Mouse (Mus musculus) hindbrain, embryonic 14.5 days (tissue): Measurements from ENCODE around the gene C2. TPM values are rescaled to one million over a fixed set of nuclear protein-coding genes. Genes with fewer than 3 reads are reported as not detected.

ENCODE experiments used
- ATAC-seq: fragments of 200-750 bp; cut with Nextera tagmentation; 2 replicates; pipeline ENCODE4 v1.8.0; 2017; ENCODE audit warnings: moderate number of reproducible peaks, mild to moderate bottlenecking, moderate TSS enrichment, moderate library complexity; ENCODE audit not compliant: low FRiP score
- DNase-seq: peaks from one replicate; pipeline ENCODE4 v3.0.0-alpha.2; 2015; ENCODE audit warnings: low spot score
- H3K27ac ChIP-seq: fragments of 300-500 bp; sonication (generic); 2 replicates; pipeline ENCODE4 v1.5.1; 2014; ENCODE audit warnings: mild to moderate bottlenecking, moderate library complexity
- H3K27me3 ChIP-seq: fragments of 300-500 bp; sonication (generic); 2 replicates; pipeline ENCODE4 v1.6.1; 2014; ENCODE audit warnings: mild to moderate bottlenecking, low read length, mixed read lengths; ENCODE audit not compliant: control insufficient read depth, insufficient read depth
- H3K36me3 ChIP-seq: fragments of 300-500 bp; sonication (generic); replicated peaks from 2 replicates; pipeline ENCODE4 v1.6.1; 2014; ENCODE audit not compliant: control insufficient read depth, insufficient read depth
- H3K4me1 ChIP-seq: fragments of 300-500 bp; sonication (generic); replicated peaks from 2 replicates; pipeline ENCODE4 v1.6.1; 2014; ENCODE audit warnings: antibody characterized with exemption, low read length, mixed read lengths; ENCODE audit not compliant: control insufficient read depth, insufficient read depth
- H3K4me2 ChIP-seq: fragments of 300-500 bp; sonication (generic); replicated peaks from 2 replicates; pipeline ENCODE4 v1.6.1; 2014; ENCODE audit warnings: mild to moderate bottlenecking, moderate library complexity
- H3K4me3 ChIP-seq: fragments of 300-500 bp; sonication (generic); replicated peaks from 2 replicates; pipeline ENCODE4 v1.5.1; 2014; ENCODE audit warnings: mild to moderate bottlenecking, low read length
- H3K9ac ChIP-seq: fragments of 300-500 bp; sonication (generic); 2 replicates; pipeline ENCODE4 v1.6.1; 2014
- H3K9me3 ChIP-seq: fragments of 300-500 bp; sonication (generic); 2 replicates; pipeline ENCODE4 v1.6.1; 2016; ENCODE audit warnings: low read length; ENCODE audit not compliant: control insufficient read depth
- WGBS: fragments of 180-500 bp; shearing (Covaris S2); extraction: QIAGEN DNeasy Blood & Tissue Kit; methylation state at CpG from one replicate; pipeline ENCODE4 v1.1.7; 2014; 5-methylcytosine and 5-hydroxymethylcytosine counted together
- polyA plus RNA-seq: library from polyadenylated mRNA; unstranded; fragments of >200 nt; fragmentation: Nextera tagmentation; extraction: Ambion mirVana; gene quantifications from 2 replicates; pipeline ENCODE4 v1.2.1, GENCODE M21; 2014

The C2 gene
- polyA plus RNA-seq, 1 experiment from 2014 or later = 1.8 TPM

DNA sequence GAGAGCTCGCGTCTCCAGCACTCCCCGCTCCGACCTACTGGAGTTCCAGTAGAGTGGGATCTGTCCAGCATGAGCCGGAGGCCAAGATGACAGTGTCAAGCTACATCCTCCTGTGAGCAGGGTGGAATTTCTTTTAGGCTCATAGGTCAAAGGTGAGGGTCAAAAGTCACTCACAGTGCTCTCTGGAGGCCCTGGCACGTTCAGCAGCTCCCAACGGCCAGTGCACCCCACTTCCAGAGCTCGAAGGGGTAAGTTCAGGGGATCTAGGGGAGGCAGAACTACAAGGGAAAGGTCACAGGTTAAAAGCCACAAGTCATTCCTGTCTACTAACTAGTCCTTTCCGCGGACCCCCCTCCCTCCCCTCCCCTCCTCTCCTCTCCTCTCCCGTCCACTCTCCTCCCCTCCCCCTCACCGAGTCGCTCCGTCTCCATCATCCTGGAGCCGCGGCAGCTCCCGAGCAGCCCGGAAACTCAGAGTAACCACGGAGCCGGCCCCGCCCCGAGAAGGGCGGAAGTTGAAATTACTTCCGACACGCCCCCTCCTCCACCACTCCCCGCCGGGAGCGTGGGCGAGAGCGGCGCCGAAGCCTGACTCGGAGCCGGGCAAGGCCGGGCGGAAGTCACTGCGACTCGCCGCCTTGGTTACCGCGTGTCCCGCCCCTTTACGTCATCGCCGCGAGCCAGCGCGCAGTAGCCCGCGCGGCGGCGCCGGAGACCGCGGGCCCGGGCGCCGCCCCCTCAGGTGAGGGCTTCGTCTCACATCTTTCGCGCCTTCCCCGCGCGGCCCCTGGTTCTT is 48.1 kb downstream of the C2 start, which contains the start of the genes Skiv2l and Nelfe:
Skiv2l (minus strand) TSS at position 489 of the 795 bp plus-strand sequence.
Nelfe (plus strand) TSS at position 670 of the 795 bp plus-strand sequence.
- WGBS = under 1% methylated on average over 65 of the region's 65 CpGs
- DNase-seq = peak; percentile 99
- Histone ChIP-seq H3K4me2 (peak within 1 kb of the TSS; percentile 93), H3K27ac (no peak within 1 kb of the TSS), H3K27me3 (no peaks in the 10 kb centered on the region), H3K9me3 (no peaks in the 10 kb centered on the region), H3K4me3 (peak within 1 kb of the TSS; percentile 58), H3K36me3 (peaks cover 62% of the 10 kb centered on the region), H3K4me1 (peaks cover 20% of the 10 kb centered on the region), H3K9ac (peak within 1 kb of the TSS; percentile 77)
- peak; percentile 98 for ATAC-seq

DNA sequence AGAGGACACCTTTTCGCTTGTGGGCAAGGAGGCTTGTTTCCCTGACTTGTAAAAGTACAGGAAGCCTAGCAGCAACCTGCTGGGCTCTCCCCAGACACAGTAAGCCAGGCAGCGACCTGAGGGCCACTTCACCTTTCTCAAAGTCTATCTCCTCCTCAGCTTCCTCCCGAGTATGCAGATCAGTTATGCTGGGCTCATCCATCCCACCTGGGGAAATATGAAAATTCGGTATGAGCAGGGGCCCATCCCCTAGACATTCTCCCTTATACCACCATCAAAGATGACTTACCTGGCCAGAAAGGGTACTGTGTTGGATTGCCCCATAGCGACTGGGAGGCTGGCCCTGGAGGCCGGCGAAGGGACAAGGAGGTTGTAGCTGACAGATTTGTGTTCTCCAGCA is 50.5 kb downstream of the C2 start:
- H3K9me3 ChIP-seq = no peaks in the 10 kb centered on the region
- H3K27me3 ChIP-seq = no peaks in the 10 kb centered on the region
- peaks cover 62% of the 10 kb centered on the region for H3K36me3 ChIP-seq
- DNase-seq (no peak), ATAC-seq (no peak)
- no peak overlapping the region for H3K9ac ChIP-seq
- H3K4me1 ChIP-seq = peaks cover 20% of the 10 kb centered on the region
- H3K4me2 ChIP-seq = no peak overlapping the region
- no peak overlapping the region for H3K27ac ChIP-seq
- 95% methylated on average over 7 of the region's 7 CpGs for WGBS
- H3K4me3 ChIP-seq = no peak overlapping the region

DNA sequence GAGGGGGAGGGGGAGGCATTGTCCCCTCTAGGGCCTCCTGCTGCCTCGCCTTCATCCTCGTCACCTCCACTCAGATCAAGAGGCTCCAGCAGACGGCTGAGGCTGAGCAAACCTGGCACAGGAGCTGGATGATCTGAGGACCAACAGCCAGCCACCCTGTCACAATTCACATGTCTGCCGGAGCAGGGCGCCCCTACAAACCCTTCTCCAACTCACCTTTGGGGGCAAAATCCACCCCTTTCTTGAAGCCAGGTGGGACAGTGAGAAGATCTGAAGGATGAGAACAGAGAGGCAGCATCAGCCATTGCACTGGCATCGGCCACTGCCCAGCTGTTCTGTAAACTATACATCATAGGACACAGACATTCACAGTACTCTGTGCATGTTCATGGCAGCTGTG is 50.9 kb downstream of the C2 start:
- Histone ChIP-seq H3K4me2 (no peak overlapping the region), H3K27ac (no peak overlapping the region), H3K9ac (no peak overlapping the region), H3K36me3 (peaks cover 62% of the 10 kb centered on the region), H3K9me3 (no peaks in the 10 kb centered on the region), H3K4me1 (peaks cover 20% of the 10 kb centered on the region), H3K4me3 (no peak overlapping the region), H3K27me3 (no peaks in the 10 kb centered on the region)
- WGBS = 86% methylated on average over 6 of the region's 6 CpGs
- no peak for DNase-seq
- ATAC-seq = no peak

DNA sequence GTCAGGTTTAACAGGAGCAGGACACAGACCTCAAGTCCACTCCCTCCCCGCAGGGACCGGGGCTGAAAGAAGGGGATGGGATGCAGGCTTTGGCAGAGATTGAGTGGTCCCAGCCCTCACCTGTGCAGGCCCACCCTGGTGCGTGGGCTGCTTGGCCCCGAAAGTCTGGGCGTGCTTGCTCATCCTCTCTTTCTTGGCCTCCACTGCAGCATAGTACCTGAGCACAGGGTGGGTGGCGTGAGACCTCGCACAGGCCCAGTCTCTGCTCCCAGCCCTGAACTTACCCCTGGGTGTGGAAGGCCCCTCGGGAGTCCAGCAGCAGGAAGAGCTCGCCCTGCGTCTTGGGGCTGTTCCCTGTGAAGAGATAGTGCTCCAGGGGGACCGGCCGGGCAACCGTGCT is 53.2 kb downstream of the C2 start:
- Histone ChIP-seq H3K9me3 (no peaks in the 10 kb centered on the region), H3K4me2 (no peak overlapping the region), H3K9ac (no peak overlapping the region), H3K27me3 (no peaks in the 10 kb centered on the region), H3K27ac (no peak overlapping the region), H3K4me3 (no peak overlapping the region), H3K4me1 (peaks cover 7% of the 10 kb centered on the region; the same call in 1 of the 2 replicates), H3K36me3 (peaks cover 84% of the 10 kb centered on the region)
- ATAC-seq = no peak
- DNase-seq = no peak
- 93% methylated on average over 13 of the region's 13 CpGs for WGBS

DNA sequence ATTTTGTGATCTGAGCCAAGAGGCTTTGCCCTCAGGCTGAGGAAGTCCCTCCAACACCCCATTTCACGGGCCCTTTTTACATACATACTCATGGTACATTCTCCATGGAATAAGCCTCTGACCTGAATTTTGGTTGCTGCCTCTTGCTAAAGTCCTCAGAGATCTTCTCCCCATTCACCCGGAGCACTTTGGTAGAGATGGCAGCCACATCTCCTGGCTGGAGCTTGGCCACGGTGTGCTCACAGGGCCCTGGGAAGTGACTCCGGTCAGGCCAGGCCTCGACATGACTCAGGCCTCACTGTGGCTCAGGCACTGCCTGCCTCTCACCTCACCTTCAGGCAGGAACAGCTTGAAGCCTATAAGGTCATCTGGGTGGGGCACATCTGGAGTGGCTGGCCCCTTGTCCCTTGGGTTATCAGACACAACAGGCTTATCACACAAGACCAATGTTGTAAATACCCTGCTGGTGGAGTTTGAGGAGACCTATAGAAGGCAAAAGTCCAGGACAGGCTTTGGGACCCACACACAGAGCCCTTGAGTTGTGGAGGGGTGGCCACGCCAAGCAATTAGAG is 57.2 kb downstream of the C2 start:
- no peak overlapping the region for H3K4me2 ChIP-seq

DNA sequence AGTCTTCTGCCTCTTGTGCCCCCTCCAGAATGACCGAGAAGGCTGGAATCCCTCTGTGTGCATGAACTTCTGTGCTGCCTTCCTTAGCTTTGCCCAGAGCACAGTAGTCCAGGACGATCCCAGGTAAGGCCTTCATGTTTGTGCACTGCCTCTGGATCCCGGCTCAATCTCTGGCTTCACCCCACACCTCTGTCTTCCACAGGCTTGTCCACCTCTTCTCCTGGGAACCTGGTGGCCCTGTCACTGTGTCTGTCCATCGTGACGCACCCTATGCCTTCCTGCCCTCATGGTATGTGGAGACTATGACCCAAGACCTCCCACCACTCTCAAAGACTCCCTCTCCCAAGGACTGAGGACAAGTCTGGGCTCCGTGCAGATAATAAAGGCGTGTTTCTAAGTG is 59.3 kb downstream of the C2 start:
- ATAC-seq (no peak), DNase-seq (no peak)
- WGBS = 91% methylated on average over 7 of the region's 7 CpGs
- Histone ChIP-seq H3K9ac (no peak overlapping the region), H3K27me3 (no peaks in the 10 kb centered on the region), H3K27ac (no peak overlapping the region), H3K9me3 (no peaks in the 10 kb centered on the region), H3K4me1 (peaks cover 21% of the 10 kb centered on the region), H3K4me3 (no peak overlapping the region), H3K36me3 (peaks cover 59% of the 10 kb centered on the region), H3K4me2 (no peak overlapping the region)

More for the DNA sequence above, 57.2 kb downstream of the C2 start:
- Histone ChIP-seq H3K9me3 (no peaks in the 10 kb centered on the region), H3K4me1 (peaks cover 13% of the 10 kb centered on the region), H3K9ac (no peak overlapping the region), H3K27me3 (no peaks in the 10 kb centered on the region), H3K4me3 (no peak overlapping the region), H3K36me3 (peaks cover 73% of the 10 kb centered on the region), H3K27ac (no peak overlapping the region)
- ATAC-seq (no peak), DNase-seq (no peak)
- 89% methylated on average over 6 of the region's 6 CpGs for WGBS

DNA sequence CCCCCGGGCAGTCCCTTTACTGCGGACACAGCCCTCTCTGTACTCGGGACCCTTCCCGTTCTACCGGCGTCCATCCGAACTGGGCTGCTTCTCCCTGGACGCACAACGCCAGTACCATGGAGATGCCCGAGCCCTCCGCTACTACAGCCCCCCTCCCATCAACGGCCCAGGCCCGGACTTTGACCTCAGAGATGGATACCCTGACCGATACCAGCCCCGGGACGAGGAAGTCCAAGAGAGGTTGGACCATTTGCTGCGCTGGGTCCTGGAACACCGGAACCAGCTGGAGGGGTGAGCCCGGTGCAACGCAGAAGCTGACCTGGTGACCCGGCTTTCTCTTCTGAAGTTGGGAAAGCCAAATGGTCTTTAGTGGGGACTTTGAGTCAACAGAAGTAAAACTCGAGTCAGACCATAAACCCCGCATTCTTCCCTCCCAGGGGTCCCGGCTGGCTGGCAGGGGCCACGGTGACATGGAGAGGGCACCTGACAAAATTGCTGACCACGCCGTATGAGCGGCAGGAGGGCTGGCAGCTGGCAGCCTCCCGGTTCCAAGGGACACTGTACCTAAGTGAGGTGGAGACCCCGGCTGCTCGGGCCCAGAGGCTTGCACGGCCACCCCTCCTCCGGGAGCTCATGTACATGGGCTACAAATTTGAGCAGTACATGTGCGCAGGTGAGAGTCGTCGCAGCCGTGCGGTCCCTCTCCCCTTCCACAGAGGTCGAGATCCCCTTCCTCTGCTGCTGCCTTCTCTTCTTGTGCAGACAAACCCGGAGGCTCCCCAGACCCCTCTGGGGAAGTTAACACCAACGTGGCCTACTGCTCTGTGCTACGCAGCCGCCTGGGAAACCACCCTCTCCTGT is 60.4 kb downstream of the C2 start:
- peak overlapping the region; percentile 70 for H3K27ac ChIP-seq
- H3K4me1 ChIP-seq = peaks cover 21% of the 10 kb centered on the region
- ATAC-seq (no peak), DNase-seq (no peak)
- H3K27me3 ChIP-seq = no peaks in the 10 kb centered on the region
- peak overlapping the region; percentile 53 for H3K4me3 ChIP-seq
- no peaks in the 10 kb centered on the region for H3K9me3 ChIP-seq
- peaks cover 58% of the 10 kb centered on the region for H3K36me3 ChIP-seq
- WGBS = 39% methylated on average over 42 of the region's 43 CpGs
- H3K4me2 ChIP-seq = peak overlapping the region; percentile 93
- H3K9ac ChIP-seq = peak overlapping the region; percentile 65

DNA sequence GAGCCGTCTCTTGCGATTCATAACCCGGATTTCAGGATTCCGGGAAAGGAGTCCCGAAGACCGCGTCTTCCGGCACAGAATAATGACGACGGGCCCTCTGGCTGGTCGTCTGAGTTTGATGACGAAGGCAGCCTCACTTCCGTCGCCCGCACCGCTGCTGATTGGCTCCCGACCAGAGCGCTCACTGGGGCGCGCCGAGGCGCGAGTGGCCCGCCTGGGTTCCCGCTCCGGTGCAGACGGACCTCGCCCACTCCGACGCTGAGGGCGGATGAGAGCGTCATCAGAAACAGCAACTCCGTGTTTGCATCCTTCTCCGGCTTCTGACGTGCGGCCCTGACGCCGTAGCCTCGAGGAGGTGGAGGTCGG is 61.2 kb downstream of the C2 start, which contains the start of the genes Stk19 and Dxo:
Stk19 (minus strand) TSS at position 90 of the 366 bp plus-strand sequence.
Dxo (plus strand) TSS at position 164 of the 366 bp plus-strand sequence.
- peaks cover 54% of the 10 kb centered on the region for H3K36me3 ChIP-seq
- no peaks in the 10 kb centered on the region for H3K27me3 ChIP-seq
- DNase-seq (peak; percentile 98), ATAC-seq (peak; percentile 92)
- H3K27ac ChIP-seq = peak within 1 kb of the TSS; percentile 70
- 0% methylated on average over 40 of the region's 40 CpGs for WGBS
- peaks cover 21% of the 10 kb centered on the region for H3K4me1 ChIP-seq
- peak within 1 kb of the TSS; percentile 93 for H3K4me2 ChIP-seq
- H3K4me3 ChIP-seq = peak within 1 kb of the TSS; percentile 53
- peak within 1 kb of the TSS; percentile 65 for H3K9ac ChIP-seq
- H3K9me3 ChIP-seq = no peaks in the 10 kb centered on the region
